Mouse (Mus musculus) lung, postnatal 0 days (tissue): ENCODE data around the gene Usp29.

ENCODE experiments used
- CTCF ChIP-seq: IDR thresholded peaks from 2 replicates; pipeline ENCODE4 v1.5.1; 2016; ENCODE audit warnings: antibody characterized with exemption, mild to moderate bottlenecking
- EP300 ChIP-seq: IDR thresholded peaks from 2 replicates; pipeline ENCODE4 v1.6.1; 2016; ENCODE audit warnings: antibody characterized with exemption, mild to moderate bottlenecking, control low read depth

DNA sequence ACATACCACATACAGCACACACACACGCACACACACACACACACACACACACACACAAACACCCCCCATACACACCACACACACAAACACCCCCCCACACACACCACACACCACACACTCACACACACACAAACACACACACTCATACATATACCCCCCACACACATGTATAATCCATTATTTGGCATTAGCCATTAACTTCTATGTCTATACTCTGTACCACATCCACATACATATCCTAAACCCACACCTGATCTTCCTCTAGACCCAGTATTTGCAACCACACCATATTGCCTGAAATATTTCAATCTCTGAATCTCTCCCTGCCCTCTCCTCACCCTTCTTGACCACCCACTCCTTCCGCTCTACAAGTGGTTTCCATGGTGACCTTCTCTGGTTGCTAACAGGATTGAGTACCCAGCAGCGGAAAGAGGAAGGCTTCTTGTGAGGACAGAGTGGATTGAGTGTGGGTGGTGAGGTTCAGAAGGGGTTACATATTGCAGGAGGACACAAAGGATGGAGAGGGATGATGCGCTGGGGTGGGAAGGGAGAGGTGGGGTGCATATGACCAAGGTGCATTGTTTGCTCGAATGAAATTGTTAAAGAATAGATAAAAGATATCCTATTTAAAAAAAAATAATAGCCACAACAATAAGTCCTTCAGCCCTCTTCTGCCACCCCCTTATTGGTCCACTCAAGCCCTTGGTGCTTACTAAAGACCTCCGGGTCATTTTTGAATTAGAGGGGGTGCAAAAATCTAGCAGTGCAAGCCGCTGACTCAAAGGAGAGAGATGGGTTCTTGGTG lies 195.8 kb downstream of the Usp29 start:
- TF ChIP-seq CTCF (no peak), EP300 (no peak)
